Mouse (Mus musculus) midbrain, embryonic 14.5 days (tissue): ENCODE data around the gene Cldn9. TPM values are rescaled to one million over a fixed set of nuclear protein-coding genes. Genes with fewer than 3 reads are reported as not detected.
A peak's percentile ranks its signal among the peaks of the same experiment; 100 is the strongest.

ENCODE experiments used
- ATAC-seq: fragments of 200-750 bp; cut with Nextera tagmentation; 2 replicates; pipeline ENCODE4 v1.8.0; 2017; ENCODE audit warnings: moderate number of reproducible peaks, moderate library complexity; ENCODE audit not compliant: low FRiP score, low TSS enrichment
- DNase-seq: peaks from one replicate; pipeline ENCODE4 v3.0.0-alpha.2; 2015
- H3K27ac ChIP-seq: fragments of 300-500 bp; sonication (generic); replicated peaks from 2 replicates; pipeline ENCODE4 v1.5.1; 2014; ENCODE audit warnings: mild to moderate bottlenecking, low read depth, low read length, moderate library complexity
- H3K27me3 ChIP-seq: fragments of 300-500 bp; sonication (generic); 2 replicates; pipeline ENCODE4 v1.6.1; 2014; ENCODE audit warnings: low read length, control low read depth, mixed read lengths; ENCODE audit not compliant: control insufficient read depth, insufficient read depth
- H3K36me3 ChIP-seq: fragments of 300-500 bp; sonication (generic); 2 replicates; pipeline ENCODE4 v1.6.1; 2014; ENCODE audit warnings: low read length, control low read depth; ENCODE audit not compliant: control insufficient read depth, insufficient read depth
- H3K4me1 ChIP-seq: fragments of 300-500 bp; sonication (generic); 2 replicates; pipeline ENCODE4 v1.6.1; 2014; ENCODE audit warnings: mild to moderate bottlenecking, antibody characterized with exemption, low read length, control low read depth; ENCODE audit not compliant: control insufficient read depth, insufficient read depth
- H3K4me2 ChIP-seq: fragments of 300-500 bp; sonication (generic); 2 replicates; pipeline ENCODE4 v1.6.1; 2014; ENCODE audit warnings: mild to moderate bottlenecking, low read length, moderate library complexity
- H3K4me3 ChIP-seq: fragments of 300-500 bp; sonication (generic); replicated peaks from 2 replicates; pipeline ENCODE4 v1.5.1; 2014; ENCODE audit warnings: low read depth, low read length
- H3K9ac ChIP-seq: fragments of 300-500 bp; sonication (generic); replicated peaks from 2 replicates; pipeline ENCODE4 v1.6.1; 2014; ENCODE audit warnings: mild to moderate bottlenecking, low read length, moderate library complexity
- H3K9me3 ChIP-seq: fragments of 300-500 bp; sonication (generic); 2 replicates; pipeline ENCODE4 v1.6.1; 2016; ENCODE audit warnings: low read length, control low read depth, mixed read lengths; ENCODE audit not compliant: control insufficient read depth
- WGBS: fragments of 180-500 bp; shearing (Covaris S2); extraction: QIAGEN DNeasy Blood & Tissue Kit; methylation state at CpG from one replicate; pipeline ENCODE4 v1.1.7; 2014; 5-methylcytosine and 5-hydroxymethylcytosine counted together
- polyA plus RNA-seq: library from polyadenylated mRNA; unstranded; fragments of >200 nt; fragmentation: Nextera tagmentation; extraction: Ambion mirVana; gene quantifications from 2 replicates; pipeline ENCODE4 v1.2.1, GENCODE M21; 2014

Gene Cldn9
- polyA plus RNA-seq, 1 experiment from 2014 or later: 0.92 TPM

GRCm38 (mm10) chr17:23676473-23677031 lies 7.3 kb downstream of the Cldn9 start:
- no peaks in the 10 kb centered on the region for H3K9me3 ChIP-seq
- H3K36me3 ChIP-seq: no peaks in the 10 kb centered on the region
- H3K9ac ChIP-seq: peak overlapping the region; percentile 39
- H3K27ac ChIP-seq: no peak overlapping the region
- WGBS: 1% methylated on average over 37 of the region's 37 CpGs
- H3K4me3 ChIP-seq: peak overlapping the region; percentile 45
- DNase-seq (peak; percentile 38), ATAC-seq (no peak)
- H3K4me1 ChIP-seq: peaks cover 32% of the 10 kb centered on the region
- peak overlapping the region; percentile 89 for H3K4me2 ChIP-seq
- H3K27me3 ChIP-seq: peaks cover 53% of the 10 kb centered on the region

- no peak overlapping the region for H3K27ac ChIP-seq
- H3K9ac ChIP-seq: no peak overlapping the region
- 13% methylated on average over 15 of the region's 15 CpGs for WGBS
- H3K4me3 ChIP-seq: 0 out of 2 replicates have a peak overlapping the region, but pooled peaks have one; percentile 45
- DNase-seq: no peak
- H3K9me3 ChIP-seq: no peaks in the 10 kb centered on the region
- peaks cover 32% of the 10 kb centered on the region for H3K4me1 ChIP-seq
- H3K27me3 ChIP-seq: peaks cover 45% of the 10 kb centered on the region
- no peaks in the 10 kb centered on the region for H3K36me3 ChIP-seq
- H3K4me2 ChIP-seq: peak overlapping the region; percentile 89
- no peak for ATAC-seq
Observed at GRCm38 (mm10) chr17:23675564-23676281, 8.1 kb downstream of the Cldn9 start.

- WGBS: 47% methylated on average over 5 of the region's 5 CpGs
- Histone ChIP-seq H3K4me1 (peaks cover 32% of the 10 kb centered on the region), H3K4me3 (no peak overlapping the region)
Observed at GRCm38 (mm10) chr17:23675127-23675526, 8.7 kb downstream of the Cldn9 start.

DNA sequence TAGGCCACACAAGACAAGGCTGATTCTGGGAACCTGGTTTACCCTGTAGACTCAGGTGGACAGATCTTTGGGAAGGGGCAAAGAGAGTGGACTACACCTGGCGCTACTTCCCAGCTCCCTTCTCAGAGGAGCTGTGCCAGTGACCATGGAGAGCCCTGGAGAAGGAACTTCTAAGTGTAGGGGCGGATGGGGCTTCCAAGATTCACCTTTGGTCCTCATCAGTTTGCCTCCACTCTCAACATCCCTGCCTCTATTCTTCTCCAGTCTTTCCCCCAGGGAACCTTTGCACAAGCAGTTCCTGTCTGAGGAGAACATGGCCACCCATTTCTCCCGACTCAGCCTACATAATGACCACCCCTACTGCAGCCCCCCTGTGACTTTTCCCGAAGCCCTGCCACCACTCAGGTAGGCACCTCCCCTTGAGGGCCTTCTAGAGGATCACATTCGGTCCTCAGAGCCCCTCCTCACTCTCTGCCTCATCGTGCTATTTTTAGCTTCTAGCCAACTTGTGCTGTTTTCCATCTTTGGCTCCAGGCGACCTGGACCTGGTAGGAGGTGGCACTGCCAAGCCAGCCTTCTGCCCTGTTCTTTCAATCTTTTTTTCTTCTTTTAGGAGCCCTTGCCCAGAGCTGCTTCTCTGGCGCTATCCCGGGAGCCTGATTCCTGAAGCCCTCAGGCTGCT lies 9.4 kb downstream of the Cldn9 start:
- peak overlapping the region; percentile 62 for H3K4me3 ChIP-seq
- ATAC-seq (no peak), DNase-seq (no peak)
- peaks cover 12% of the 10 kb centered on the region for H3K36me3 ChIP-seq
- H3K27ac ChIP-seq: peak overlapping the region; percentile 86
- 52% methylated on average over 9 of the region's 9 CpGs for WGBS
- peak overlapping the region; percentile 66 for H3K9ac ChIP-seq
- H3K9me3 ChIP-seq: no peaks in the 10 kb centered on the region
- peaks cover 32% of the 10 kb centered on the region for H3K27me3 ChIP-seq
- H3K4me1 ChIP-seq: peaks cover 32% of the 10 kb centered on the region
- peak overlapping the region; percentile 79 for H3K4me2 ChIP-seq

More at GRCm38 (mm10) chr17:23675127-23675526, 8.7 kb downstream of the Cldn9 start:
- H3K27me3 ChIP-seq: peaks cover 39% of the 10 kb centered on the region
- H3K27ac ChIP-seq: no peak overlapping the region
- ATAC-seq (no peak), DNase-seq (no peak)
- H3K9ac ChIP-seq: no peak overlapping the region
- H3K36me3 ChIP-seq: peaks cover 4% of the 10 kb centered on the region; the same call in 1 of the 2 replicates
- H3K9me3 ChIP-seq: no peaks in the 10 kb centered on the region
- peak overlapping the region; percentile 79 for H3K4me2 ChIP-seq

GRCm38 (mm10) chr17:23673424-23674073 lies 10.3 kb downstream of the Cldn9 start, which contains the start of the genes Hcfc1r1 and Thoc6:
Hcfc1r1 (plus strand) TSS chr17:23673596.
Thoc6 (minus strand) TSS chr17:23673882.
- DNase-seq: peak; percentile 97
- H3K4me2 ChIP-seq: peak within 1 kb of the TSS; percentile 79

GRCm38 (mm10) chr17:23672761-23673160 lies 11.1 kb downstream of the Cldn9 start:
- peak overlapping the region; percentile 62 for H3K4me3 ChIP-seq
- no peak overlapping the region for H3K27ac ChIP-seq
- H3K9ac ChIP-seq: no peak overlapping the region
- no peak for ATAC-seq
- peaks cover 26% of the 10 kb centered on the region for H3K36me3 ChIP-seq
- no peaks in the 10 kb centered on the region for H3K9me3 ChIP-seq
- peaks cover 32% of the 10 kb centered on the region for H3K4me1 ChIP-seq
- no peak for DNase-seq
- H3K4me2 ChIP-seq: peak overlapping the region; percentile 79
- peaks cover 19% of the 10 kb centered on the region for H3K27me3 ChIP-seq
- 73% methylated on average over 3 of the region's 3 CpGs for WGBS

More at GRCm38 (mm10) chr17:23673424-23674073, 10.3 kb downstream of the Cldn9 start, which contains the start of the genes Hcfc1r1 and Thoc6:
- peaks cover 20% of the 10 kb centered on the region for H3K36me3 ChIP-seq
- H3K4me3 ChIP-seq: peak within 1 kb of the TSS; percentile 62
- peak; percentile 92 for ATAC-seq
- WGBS: under 1% methylated on average over 45 of the region's 45 CpGs
- peak within 1 kb of the TSS; percentile 86 for H3K27ac ChIP-seq
- H3K4me1 ChIP-seq: peaks cover 32% of the 10 kb centered on the region
- peak within 1 kb of the TSS; percentile 66 for H3K9ac ChIP-seq
- peaks cover 23% of the 10 kb centered on the region for H3K27me3 ChIP-seq
- no peaks in the 10 kb centered on the region for H3K9me3 ChIP-seq

DNA sequence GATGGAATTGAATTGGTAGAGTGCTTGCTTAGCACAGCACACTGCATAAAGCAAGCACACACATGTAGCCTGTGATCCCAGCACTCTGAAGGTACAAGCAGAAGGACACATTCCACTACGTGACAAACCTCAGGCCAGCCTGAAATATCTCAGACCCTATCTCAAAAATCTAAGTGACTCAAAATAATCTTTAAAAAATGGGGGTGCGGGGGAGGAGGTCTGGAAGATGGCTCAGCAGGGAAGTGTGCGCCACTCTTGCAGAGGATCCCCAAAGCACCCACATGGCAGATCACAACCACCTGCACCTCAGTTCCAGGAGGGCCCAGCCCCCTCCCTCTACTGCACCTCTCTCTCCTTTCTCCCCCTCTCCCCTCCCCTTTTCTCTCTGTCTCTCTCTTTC lies 12.3 kb downstream of the Cldn9 start:
- ATAC-seq (no peak), DNase-seq (no peak)
- H3K9ac ChIP-seq: no peak overlapping the region
- 94% methylated on average over 3 of the region's 3 CpGs for WGBS
- peaks cover 27% of the 10 kb centered on the region for H3K36me3 ChIP-seq
- no peak overlapping the region for H3K4me3 ChIP-seq
- peaks cover 21% of the 10 kb centered on the region for H3K4me1 ChIP-seq
- H3K9me3 ChIP-seq: no peaks in the 10 kb centered on the region
- H3K4me2 ChIP-seq: no peak overlapping the region
- no peak overlapping the region for H3K27ac ChIP-seq
- H3K27me3 ChIP-seq: peaks cover 15% of the 10 kb centered on the region

DNA sequence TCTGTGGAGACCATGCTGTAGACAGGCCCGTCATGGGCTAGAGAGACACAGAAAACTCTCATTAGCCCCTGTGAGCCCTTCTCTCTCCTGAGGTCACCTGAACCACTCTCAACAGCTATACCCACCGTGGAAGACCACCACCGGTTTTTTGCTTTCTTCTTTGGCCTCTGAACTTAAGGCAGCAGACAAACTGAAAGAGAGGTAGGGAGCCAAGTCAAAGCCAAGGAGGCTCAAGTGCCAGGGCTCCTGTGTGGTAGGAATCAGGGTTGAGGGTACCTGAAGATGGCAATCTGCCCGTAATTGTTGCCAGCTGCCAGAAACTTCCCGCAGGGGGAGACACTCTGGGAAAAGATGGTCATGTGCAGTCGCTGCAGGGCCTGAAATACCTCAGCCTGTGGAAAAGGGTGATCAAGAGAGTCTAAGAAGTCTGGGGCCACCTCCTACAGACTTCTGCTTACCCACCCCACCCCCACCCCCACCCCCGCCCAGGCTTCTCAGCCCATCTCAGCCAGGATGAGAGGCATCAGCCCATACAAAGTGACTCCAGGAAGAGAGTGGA lies 13.2 kb downstream of the Cldn9 start:
- H3K4me2 ChIP-seq: no peak overlapping the region

More for the DNA sequence above, 13.2 kb downstream of the Cldn9 start:
- H3K9me3 ChIP-seq: no peaks in the 10 kb centered on the region
- peaks cover 16% of the 10 kb centered on the region for H3K4me1 ChIP-seq
- ATAC-seq (no peak), DNase-seq (no peak)
- WGBS: 96% methylated on average over 7 of the region's 7 CpGs
- H3K36me3 ChIP-seq: peaks cover 32% of the 10 kb centered on the region
- peaks cover 6% of the 10 kb centered on the region for H3K27me3 ChIP-seq
- no peak overlapping the region for H3K9ac ChIP-seq
- H3K4me3 ChIP-seq: no peak overlapping the region
- H3K27ac ChIP-seq: no peak overlapping the region
